Mouse (Mus musculus): ENCODE measurements at regions not wholly inside any gene's neighbourhood (a gene's known extent, or its start where the extent isn't known, plus 50 kb on each side); places are given as distances from the start of the nearest gene placed in this dataset.

DNA sequence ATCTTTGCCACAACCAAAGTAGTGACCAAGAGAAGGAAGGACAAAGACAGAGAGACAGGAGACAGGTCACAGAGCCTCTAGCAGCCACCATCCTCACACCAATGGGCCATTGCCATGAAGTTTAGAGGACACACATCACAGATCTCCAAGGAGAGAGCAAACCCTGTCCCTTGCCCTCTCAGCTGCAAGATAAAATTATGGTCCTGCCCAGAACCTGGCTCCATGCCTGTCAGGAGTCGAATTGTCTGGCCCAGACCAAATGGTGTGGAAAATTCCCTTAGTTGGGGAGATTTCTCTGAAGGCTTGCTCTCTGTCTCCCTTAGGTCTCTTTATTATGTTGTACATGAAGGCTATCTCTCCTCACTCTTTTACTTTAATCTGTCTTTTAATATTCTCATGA lies 147.4 kb downstream of the Fam76b start:
- no peak for DNase-seq (ENCODE audit: low spot score)

DNA sequence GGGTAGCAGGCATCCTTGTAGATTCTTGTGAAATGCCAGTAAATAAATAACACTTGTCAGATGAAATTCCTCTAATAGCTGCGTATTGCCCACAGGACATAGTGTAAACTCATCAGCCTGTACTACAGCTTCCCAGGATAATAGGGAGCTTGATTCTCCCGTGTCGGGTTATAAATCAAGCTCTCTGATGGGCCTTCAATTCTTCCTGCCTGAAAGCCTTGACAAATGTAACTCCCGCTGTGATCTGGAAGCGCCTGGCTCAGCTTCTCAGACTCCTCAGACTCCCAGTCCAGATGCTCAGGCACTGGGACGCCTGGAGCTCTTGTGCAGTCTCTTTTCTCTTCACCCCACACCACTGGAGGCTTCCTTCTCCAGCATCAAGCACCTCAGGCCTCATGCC lies 151.3 kb downstream of the Fam76b start:
- DNase-seq (ENCODE audit: low spot score): no peak

- no peak for DNase-seq (ENCODE audit: low spot score)
Observed at GRCm38 (mm10) chr9:13987486-13987885, 160.0 kb downstream of the Fam76b start.

GRCm38 (mm10) chr9:13988901-13989300 lies 161.4 kb downstream of the Fam76b start:
- no peak for DNase-seq (ENCODE audit: low spot score)

- DNase-seq (ENCODE audit: low spot score): no peak
Observed at GRCm38 (mm10) chr9:13990960-13991359, 163.4 kb downstream of the Fam76b start.

DNA sequence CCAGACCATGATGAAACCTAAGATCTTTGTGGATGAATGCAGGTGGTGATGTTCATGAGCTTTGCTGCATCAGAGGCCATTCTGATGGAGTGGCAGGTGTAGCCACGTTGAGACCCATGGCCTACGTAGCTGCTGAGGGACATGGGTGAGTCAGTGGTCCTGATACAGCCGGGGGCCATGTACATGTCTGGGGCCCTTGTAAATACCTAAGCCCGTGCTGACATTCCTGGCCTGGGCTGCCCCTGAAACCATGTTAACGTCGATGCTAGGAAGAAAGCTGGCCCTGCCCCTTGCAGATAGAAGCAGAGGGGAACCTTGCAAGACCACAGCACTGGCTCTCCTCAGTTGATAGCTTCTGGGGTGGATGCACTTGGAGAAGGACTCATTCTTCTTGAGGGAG lies 165.2 kb downstream of the Fam76b start:
- no peak for DNase-seq (ENCODE audit: low spot score)

DNA sequence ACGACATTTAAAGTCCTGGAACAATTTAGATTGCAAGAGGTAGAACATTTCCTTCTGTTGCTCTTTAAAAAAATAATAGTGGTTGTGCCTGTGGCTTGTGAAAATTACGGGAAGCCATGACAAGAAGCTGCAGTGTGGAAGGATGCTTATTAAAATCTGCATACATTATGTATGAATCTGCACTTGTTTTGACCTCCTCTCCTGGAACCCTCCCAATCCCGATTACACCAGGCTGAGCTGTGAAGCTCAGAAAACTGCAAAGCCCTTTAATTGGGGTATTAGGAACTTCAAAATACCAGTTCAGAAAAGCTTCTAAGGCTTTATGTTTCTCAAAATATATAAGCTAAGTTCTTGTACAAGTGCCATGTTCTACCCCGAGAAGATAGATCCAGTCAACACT lies 171.8 kb downstream of the Fam76b start:
- DNase-seq (ENCODE audit: low spot score): no peak

DNA sequence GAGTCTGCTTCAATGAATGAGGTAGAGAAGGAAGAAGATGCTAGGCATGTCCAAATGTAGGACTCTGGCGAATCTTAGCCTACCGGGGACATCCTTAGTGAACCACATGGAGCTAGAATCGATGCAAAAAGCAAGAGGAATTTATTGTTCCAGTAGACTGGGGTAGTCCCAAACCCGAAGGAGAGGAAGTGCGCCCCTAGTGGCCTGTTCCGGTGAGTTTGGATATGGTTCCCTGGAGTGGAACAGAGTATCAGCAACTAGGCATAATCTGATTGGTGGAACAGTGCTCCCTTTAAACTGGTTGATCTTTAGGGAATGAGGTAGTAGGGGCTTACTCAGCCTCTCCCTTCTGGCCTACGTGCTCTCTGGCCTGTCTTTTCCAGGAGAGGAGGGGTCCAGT lies 174.0 kb downstream of the Fam76b start:
- no peak for DNase-seq (ENCODE audit: low spot score)

GRCm38 (mm10) chr9:14002236-14002635 lies 174.7 kb downstream of the Fam76b start:
- DNase-seq (ENCODE audit: low spot score): no peak

DNA sequence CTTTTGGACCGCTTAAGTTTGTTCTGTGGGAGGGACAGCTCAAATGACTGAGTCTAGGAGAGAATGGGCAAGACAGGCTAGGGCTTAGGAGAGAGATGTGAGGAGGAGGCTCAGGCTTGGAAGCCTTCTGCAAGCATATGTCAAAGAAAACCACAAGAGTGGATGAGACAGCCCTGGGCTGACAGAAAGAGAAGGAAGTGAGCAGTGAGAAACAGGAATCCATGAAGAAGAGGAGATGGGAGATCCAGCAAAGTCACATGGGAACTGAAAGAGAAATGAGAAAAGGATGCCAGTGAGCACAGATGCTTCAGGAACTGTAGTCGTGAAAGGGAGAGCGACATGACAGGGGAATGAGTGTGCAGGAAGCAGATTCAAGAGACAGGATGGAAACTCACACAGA lies 175.6 kb downstream of the Fam76b start:
- no peak for DNase-seq (ENCODE audit: low spot score)

- no peak for DNase-seq (ENCODE audit: low spot score)
Observed at GRCm38 (mm10) chr9:14006233-14006984, 178.9 kb downstream of the Fam76b start.

- DNase-seq (ENCODE audit: low spot score): no peak
Observed at GRCm38 (mm10) chr9:14009451-14009850, 181.9 kb downstream of the Fam76b start.

- peak; percentile 32 for DNase-seq (ENCODE audit: low spot score)
Observed at GRCm38 (mm10) chr9:14010261-14010949, 182.9 kb downstream of the Fam76b start.

DNA sequence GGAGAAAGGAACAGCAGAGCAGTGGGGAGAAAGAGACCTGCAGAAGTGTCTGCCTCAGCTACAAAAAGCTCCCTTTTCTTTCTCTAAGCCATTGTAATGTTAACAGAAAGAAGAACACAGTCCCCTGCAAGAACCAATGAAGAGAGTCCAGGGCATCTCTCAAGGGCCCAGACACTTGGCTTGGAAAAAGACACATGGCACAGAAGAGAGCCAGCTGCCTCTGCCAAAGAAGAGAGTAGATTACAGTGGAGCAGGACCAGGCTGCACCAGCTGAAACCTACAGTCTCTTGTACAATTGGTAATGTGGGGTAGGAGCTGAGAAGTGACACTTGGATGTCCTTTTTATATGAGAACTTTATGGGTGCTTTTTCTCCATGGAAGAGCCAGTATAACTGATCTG lies 196.7 kb downstream of the Fam76b start:
- DNase-seq (ENCODE audit: low spot score): no peak

DNA sequence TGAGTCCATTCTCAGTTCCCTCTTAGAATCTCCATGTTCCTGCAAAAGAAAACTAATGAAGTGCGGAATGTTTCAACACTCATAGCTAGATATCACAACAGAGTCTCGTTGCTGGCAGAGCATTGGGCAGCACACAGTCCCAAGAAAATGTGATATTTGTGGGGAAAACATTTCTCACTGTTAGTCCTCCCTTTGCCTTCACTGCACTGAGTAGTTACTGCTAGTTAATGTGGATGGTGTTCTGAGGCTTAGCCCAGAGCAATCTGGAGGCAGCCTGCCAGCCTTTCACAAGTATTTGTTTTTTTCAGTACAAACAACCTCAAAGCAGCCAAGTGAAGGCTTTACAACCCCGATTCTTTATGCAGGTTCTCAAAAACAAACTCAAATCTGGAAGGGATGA lies 197.2 kb downstream of the Fam76b start:
- no peak for DNase-seq (ENCODE audit: low spot score)

DNA sequence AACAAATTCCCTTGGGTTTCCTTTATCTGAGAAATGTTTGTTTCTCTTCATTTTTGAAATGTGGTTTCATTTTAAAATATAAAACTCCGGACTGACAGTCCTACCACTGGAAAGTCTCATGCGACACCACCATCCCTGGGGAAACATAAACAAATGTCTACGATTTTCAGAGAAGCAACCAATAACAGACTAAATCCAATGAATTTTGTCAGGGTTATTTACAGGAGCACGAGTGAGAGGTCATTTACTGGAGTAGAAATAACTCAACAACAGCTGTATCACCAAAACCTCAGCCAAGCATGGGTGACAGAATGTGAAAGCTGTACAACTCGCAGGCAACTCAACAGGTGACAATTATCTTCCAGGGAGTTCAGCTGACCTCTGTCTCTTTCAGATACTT lies 200.5 kb downstream of the Fam76b start:
- DNase-seq (ENCODE audit: low spot score): no peak

- DNase-seq (ENCODE audit: low spot score): no peak
Observed at GRCm38 (mm10) chr9:14031358-14032047, 204.0 kb downstream of the Fam76b start.

- DNase-seq (ENCODE audit: low spot score): no peak
Observed at GRCm38 (mm10) chr9:14032048-14032362, 204.5 kb downstream of the Fam76b start.

DNA sequence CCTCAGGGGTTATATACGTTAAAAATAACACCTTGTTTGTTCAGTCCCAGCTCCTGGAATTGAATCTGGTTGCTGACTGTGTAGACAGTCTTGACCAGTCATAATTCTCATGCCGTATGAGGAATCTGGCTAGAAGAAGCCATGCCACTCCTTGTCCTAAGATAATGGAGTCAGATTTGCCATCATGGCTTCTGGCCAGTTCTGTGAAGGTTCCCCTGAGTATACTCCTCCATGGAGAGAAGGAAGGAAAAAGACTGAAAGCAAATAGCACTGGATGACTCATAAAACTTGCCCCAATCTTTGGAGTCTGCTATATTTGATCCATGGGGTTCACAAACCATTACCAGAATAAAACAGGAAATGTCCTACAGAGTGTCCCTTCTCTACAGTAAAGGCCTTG lies 208.0 kb downstream of the Fam76b start:
- DNase-seq (ENCODE audit: low spot score): no peak

DNA sequence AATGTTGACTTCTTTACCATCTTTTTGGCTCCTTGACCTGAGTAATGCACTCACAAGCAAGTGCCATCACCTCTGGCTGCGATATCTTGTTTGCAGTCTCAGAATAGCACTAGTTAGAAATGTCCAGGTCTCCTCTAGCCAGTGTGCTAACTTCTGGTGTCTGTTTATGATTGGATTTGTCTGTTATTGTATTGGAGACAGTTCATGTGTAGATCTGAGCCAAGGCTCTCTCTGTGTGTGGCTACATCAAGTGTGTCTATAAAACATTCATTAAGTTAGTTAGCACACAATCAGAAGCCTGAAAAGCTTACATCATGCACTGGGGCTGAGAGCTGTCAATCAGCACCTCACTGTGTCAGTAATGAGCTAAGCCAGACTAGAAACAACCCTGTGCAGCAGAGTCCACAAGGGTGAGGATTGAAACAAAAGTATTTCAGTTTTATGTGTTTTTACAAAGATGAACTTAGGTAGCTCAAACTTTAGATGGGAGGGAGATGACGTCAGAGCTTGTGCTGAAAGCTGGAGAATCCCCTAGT lies 214.5 kb downstream of the Fam76b start:
- no peak for DNase-seq (ENCODE audit: low spot score)

DNA sequence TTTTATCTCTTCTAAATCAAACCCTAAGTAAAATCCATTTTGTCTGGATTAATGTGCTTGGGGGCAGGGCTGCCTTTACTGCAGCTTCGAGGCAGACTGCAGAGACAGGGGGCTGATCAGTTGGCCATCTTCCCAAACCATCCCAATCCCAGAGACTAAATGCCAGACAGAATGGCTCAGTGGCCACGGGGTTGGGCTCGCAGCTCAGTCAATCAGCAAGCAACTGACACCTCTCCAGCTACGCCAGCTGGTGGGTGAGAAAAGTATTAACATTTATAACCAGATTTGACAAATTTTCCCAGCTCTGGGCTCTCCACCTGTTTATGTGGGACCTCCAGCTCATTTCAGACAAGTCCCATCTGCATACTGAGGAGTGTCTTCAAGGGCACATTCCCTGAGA lies 220.7 kb downstream of the Fam76b start:
- DNase-seq (ENCODE audit: low spot score): no peak

GRCm38 (mm10) chr9:14053704-14054103 lies 221.2 kb upstream of the Sesn3 start:
- no peak for DNase-seq (ENCODE audit: low spot score)

All from thymus, postnatal 0 days (tissue).